Mouse (Mus musculus) lung, postnatal 0 days (tissue): ENCODE measurements around the gene Acta2. TPM values are rescaled to one million over a fixed set of nuclear protein-coding genes. Genes with fewer than 3 reads are reported as not detected.
A peak's percentile ranks its signal among the peaks of the same experiment; 100 is the strongest.

ENCODE experiments used
- ATAC-seq: fragments of 200-750 bp; cut with Nextera tagmentation; 2 replicates; pipeline ENCODE4 v1.8.0; 2017; ENCODE audit warnings: moderate library complexity
- DNase-seq: peaks from one replicate; pipeline ENCODE4 v3.0.0-alpha.2; 2016; ENCODE audit warnings: low spot score
- H3K27ac ChIP-seq: fragments of 300-500 bp; sonication (generic); 2 replicates; pipeline ENCODE4 v1.5.1; 2014; ENCODE audit warnings: antibody characterized with exemption, mild to moderate bottlenecking, low read length, mixed read lengths
- H3K27me3 ChIP-seq: fragments of 300-500 bp; sonication (generic); replicated peaks from 2 replicates; pipeline ENCODE4 v1.6.1; 2014; ENCODE audit warnings: low read length, mixed read lengths; ENCODE audit not compliant: insufficient read depth
- H3K36me3 ChIP-seq: fragments of 300-500 bp; sonication (generic); 2 replicates; pipeline ENCODE4 v1.6.1; 2014; ENCODE audit warnings: low read length, mixed read lengths; ENCODE audit not compliant: insufficient read depth
- H3K4me1 ChIP-seq: fragments of 300-500 bp; sonication (generic); 2 replicates; pipeline ENCODE4 v1.6.1; 2014; ENCODE audit warnings: antibody characterized with exemption, low read depth, low read length, mixed read lengths; ENCODE audit not compliant: insufficient read depth
- H3K4me2 ChIP-seq: fragments of 300-500 bp; sonication (generic); replicated peaks from 2 replicates; pipeline ENCODE4 v1.6.1; 2014; ENCODE audit warnings: low read depth, mild to moderate bottlenecking, low read length, moderate library complexity, mixed read lengths
- H3K4me3 ChIP-seq: fragments of 300-500 bp; sonication (generic); 2 replicates; pipeline ENCODE4 v1.5.1; 2014; ENCODE audit warnings: low read depth, low read length
- H3K9ac ChIP-seq: fragments of 300-500 bp; sonication (generic); replicated peaks from 2 replicates; pipeline ENCODE4 v1.6.1; 2014; ENCODE audit warnings: low read depth, mild to moderate bottlenecking
- H3K9me3 ChIP-seq: fragments of 300-500 bp; sonication (generic); 2 replicates; pipeline ENCODE4 v1.6.1; 2016; ENCODE audit warnings: low read length, mixed read lengths
- CTCF ChIP-seq: IDR thresholded peaks from 2 replicates; pipeline ENCODE4 v1.5.1; 2016; ENCODE audit warnings: antibody characterized with exemption, mild to moderate bottlenecking
- EP300 ChIP-seq: IDR thresholded peaks from 2 replicates; pipeline ENCODE4 v1.6.1; 2016; ENCODE audit warnings: antibody characterized with exemption, mild to moderate bottlenecking, control low read depth
- WGBS: fragments of 180-500 bp; shearing (Covaris S2); extraction: QIAGEN DNeasy Blood & Tissue Kit; methylation state at CpG from one replicate; pipeline ENCODE4 v1.1.7; 2014; 5-methylcytosine and 5-hydroxymethylcytosine counted together
- polyA plus RNA-seq: library from polyadenylated mRNA; unstranded; fragments of >200 nt; fragmentation: Nextera tagmentation; extraction: Ambion mirVana; gene quantifications from 2 replicates; pipeline ENCODE4 v1.2.1, GENCODE M21; 2015

Acta2 gene
- polyA plus RNA-seq, 1 experiment from 2014 or later, result 293 TPM

DNA sequence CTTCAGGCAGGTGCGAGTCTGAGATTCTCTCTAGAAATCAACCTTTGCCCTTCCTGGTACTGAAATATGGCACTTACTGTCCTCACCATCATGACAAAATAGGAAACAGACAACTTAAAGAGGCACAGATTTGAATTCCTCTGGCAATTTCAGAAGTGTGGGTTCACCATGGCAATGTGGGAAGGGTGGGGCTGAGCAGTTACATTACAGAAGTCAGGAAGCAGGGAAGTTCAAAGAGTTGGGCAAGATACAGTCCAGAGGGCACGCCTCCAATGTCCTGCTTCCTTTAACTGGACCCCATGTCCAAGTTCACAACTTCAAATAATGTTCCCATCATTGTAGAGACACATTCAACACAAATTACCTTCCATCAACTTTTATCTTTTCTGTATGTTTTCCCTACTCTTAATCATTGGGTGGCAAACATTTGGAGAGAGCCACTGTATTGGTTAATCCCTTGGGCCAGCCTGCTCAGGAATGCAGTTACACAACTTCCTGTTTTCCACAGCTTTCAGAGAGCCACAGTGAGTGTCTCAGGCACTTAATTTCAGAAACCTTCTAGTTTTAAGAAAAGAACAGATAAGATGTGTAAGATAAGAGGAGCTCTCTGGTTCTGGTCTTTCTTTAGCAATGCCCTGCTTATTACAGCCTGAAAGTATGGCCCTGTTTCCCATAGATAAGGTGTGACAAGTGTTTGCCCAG, 7.0 kb upstream of the Acta2 start:
- WGBS, result 49% methylated on average over 2 of the region's 2 CpGs
- no peak overlapping the region for H3K9ac ChIP-seq
- no peak overlapping the region for H3K4me3 ChIP-seq
- H3K27ac ChIP-seq, result peak overlapping the region; percentile 33
- no peaks in the 10 kb centered on the region for H3K27me3 ChIP-seq
- no peaks in the 10 kb centered on the region for H3K9me3 ChIP-seq
- ATAC-seq (peak; percentile 83), DNase-seq (peak; percentile 60)
- peaks cover 7% of the 10 kb centered on the region; the same call in 1 of the 2 replicates for H3K4me1 ChIP-seq
- no peak overlapping the region for H3K4me2 ChIP-seq
- TF ChIP-seq CTCF (no peak), EP300 (no peak; the same call in 1 of the 2 replicates)
- no peaks in the 10 kb centered on the region for H3K36me3 ChIP-seq

DNA sequence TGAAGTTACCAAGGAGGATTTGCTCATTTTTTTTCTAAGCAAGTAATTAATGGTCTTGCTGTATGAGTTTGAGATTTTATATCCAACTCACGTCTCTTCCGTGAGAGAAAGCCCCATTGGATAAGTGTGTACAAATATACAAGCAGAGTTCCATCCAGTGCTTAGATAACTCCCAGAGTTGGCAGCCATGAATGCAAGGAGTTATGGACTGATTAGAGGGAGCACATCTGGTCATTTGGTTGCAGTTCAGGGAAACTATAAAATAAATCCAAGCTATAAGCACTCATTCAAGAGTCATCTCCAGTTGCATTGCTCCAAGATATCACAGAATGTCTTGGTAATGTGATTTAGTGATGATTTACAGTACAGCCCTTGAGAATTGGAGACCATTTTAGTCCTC, 1.5 kb upstream of the Acta2 start:
- H3K9ac ChIP-seq, result no peak overlapping the region
- WGBS, result 68% methylated on average over 2 of the region's 2 CpGs
- H3K27ac ChIP-seq, result no peak overlapping the region
- peaks cover 5% of the 10 kb centered on the region; the same call in 1 of the 2 replicates for H3K4me1 ChIP-seq
- H3K9me3 ChIP-seq, result no peaks in the 10 kb centered on the region
- TF ChIP-seq EP300 (no peak), CTCF (no peak)
- H3K4me3 ChIP-seq, result no peak overlapping the region
- no peak overlapping the region for H3K4me2 ChIP-seq
- peak; percentile 33 for DNase-seq
- no peak for ATAC-seq
- H3K27me3 ChIP-seq, result no peaks in the 10 kb centered on the region
- H3K36me3 ChIP-seq, result no peaks in the 10 kb centered on the region

DNA sequence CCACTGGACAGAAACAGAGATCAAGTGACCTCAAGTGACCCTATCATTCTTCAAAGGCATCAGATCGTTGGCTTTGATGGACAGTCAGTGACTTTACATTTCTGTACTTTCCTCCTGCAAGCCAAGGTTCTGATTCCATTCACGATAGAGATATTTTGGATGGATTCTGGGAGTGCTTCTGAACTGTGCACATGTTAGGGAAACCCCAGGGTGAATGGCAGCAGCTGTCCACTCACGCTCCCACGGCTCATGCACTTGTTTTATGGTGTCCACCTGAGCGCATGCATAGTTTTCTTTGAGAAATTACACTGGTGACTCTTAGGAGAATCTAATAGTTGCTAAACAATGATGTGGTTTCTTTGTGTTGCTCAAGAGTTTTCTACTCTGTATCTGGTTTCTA, 759 bp upstream of the Acta2 start:
- 70% methylated on average over 5 of the region's 5 CpGs for WGBS
- no peak overlapping the region for H3K4me2 ChIP-seq
- H3K4me3 ChIP-seq, result no peak overlapping the region
- H3K36me3 ChIP-seq, result no peaks in the 10 kb centered on the region
- DNase-seq (no peak), ATAC-seq (no peak)
- H3K27ac ChIP-seq, result no peak overlapping the region
- no peak for TF ChIP-seq CTCF
- no peak for TF ChIP-seq EP300
- H3K27me3 ChIP-seq, result no peaks in the 10 kb centered on the region
- no peak overlapping the region for H3K9ac ChIP-seq
- peaks cover 5% of the 10 kb centered on the region; the same call in 1 of the 2 replicates for H3K4me1 ChIP-seq
- H3K9me3 ChIP-seq, result no peaks in the 10 kb centered on the region

DNA sequence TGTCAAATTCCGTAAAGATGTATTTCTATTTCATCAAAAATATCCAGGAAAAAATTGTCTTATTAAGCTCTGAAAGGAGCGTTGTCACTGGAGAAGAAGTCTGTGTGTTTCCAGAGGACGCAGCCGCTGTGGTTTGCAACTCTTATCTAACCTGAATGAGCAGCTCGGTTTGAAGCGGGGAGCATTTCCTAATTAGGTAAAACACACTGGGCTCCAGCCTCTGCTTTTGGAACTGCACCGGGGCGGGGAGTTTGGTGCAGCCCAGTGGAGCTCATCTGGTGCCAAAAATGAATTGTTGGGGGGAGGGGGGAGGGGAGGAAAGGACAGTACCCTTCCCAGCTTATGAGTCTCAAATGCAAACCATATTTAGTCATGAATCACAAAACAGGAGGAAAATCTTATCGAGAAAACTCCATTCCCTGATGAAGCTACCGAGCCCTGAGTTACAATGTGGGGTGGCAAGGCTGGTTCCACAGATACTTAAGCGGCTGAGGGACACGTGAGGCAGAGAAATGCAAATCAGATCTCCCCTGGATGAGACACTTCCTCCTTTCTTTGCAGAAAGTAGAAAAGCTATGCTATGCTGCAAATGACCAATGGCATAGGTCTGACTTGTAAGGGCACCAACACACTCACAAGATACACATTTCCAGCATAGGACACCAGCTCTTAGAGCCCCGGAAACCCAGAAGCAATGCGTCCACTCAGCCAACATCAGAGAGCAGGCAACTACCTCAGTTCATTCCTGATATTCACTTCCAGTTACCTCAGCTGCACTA, 1.1 kb downstream of the Acta2 start:
- no peaks in the 10 kb centered on the region for H3K27me3 ChIP-seq
- no peaks in the 10 kb centered on the region for H3K36me3 ChIP-seq
- peak; percentile 37 for DNase-seq
- peak overlapping the region; percentile 23; the same call in 1 of the 2 replicates for H3K27ac ChIP-seq
- ATAC-seq, result peak; percentile 19; the same call in 1 of the 2 replicates
- peaks cover 5% of the 10 kb centered on the region; the same call in 1 of the 2 replicates for H3K4me1 ChIP-seq
- peak overlapping the region; percentile 42 for H3K4me2 ChIP-seq
- H3K4me3 ChIP-seq, result peak overlapping the region; percentile 21
- 20% methylated on average over 14 of the region's 14 CpGs for WGBS
- no peaks in the 10 kb centered on the region for H3K9me3 ChIP-seq
- H3K9ac ChIP-seq, result no peak overlapping the region
- TF ChIP-seq CTCF, result no peak
- TF ChIP-seq EP300, result no peak

DNA sequence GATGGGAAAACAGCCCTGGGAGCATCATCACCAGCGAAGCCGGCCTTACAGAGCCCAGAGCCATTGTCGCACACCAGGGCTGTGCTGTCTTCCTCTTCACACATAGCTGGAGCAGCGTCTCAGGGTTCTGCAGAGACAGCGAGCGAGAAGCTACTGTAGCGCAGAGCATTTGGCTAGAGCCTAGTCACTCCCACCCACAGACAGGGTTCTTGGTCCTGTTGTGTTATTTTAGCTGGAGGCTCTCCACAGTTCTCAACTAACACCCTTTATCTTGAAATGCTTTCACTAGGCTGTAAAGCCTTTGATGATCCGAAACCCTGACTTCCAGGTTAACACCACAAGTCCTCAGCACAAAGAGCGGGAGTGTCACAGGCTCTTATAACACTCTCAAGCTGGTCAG, 2.9 kb downstream of the Acta2 start:
- Histone ChIP-seq H3K4me3 (no peak overlapping the region), H3K9ac (no peak overlapping the region), H3K4me1 (peaks cover 5% of the 10 kb centered on the region; the same call in 1 of the 2 replicates), H3K4me2 (0 out of 2 replicates have a peak overlapping the region, but pooled peaks have one; percentile 0), H3K27me3 (no peaks in the 10 kb centered on the region), H3K27ac (no peak overlapping the region), H3K36me3 (no peaks in the 10 kb centered on the region), H3K9me3 (no peaks in the 10 kb centered on the region)
- WGBS, result 61% methylated on average over 9 of the region's 9 CpGs
- no peak for TF ChIP-seq EP300
- no peak for TF ChIP-seq CTCF
- DNase-seq (no peak), ATAC-seq (no peak)

DNA sequence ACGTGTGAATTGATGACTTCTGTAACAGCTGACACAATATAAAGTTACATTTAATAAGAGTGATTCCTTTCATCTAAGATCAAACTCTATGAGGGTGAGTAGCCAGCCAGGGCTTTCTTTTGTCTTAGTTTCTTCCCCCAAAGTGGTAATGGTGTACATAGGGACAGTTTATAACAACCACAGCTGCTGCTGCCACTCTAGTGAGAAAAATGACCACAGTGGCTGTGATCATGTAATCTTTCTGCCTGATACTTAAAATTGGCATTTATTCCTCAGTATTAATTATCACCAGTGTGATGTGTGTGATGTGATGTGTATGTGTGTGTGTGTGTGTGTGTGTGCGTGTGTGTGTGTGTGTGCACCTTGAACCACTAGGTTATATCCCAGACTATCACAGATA, 3.5 kb downstream of the Acta2 start:
- Histone ChIP-seq H3K27ac (no peak overlapping the region), H3K27me3 (no peaks in the 10 kb centered on the region), H3K36me3 (no peaks in the 10 kb centered on the region), H3K4me1 (peaks cover 5% of the 10 kb centered on the region; the same call in 1 of the 2 replicates), H3K9me3 (no peaks in the 10 kb centered on the region), H3K4me3 (no peak overlapping the region), H3K4me2 (no peak overlapping the region), H3K9ac (no peak overlapping the region)
- WGBS, result 67% methylated on average over 2 of the region's 2 CpGs
- no peak for TF ChIP-seq CTCF
- no peak for TF ChIP-seq EP300
- ATAC-seq (no peak), DNase-seq (no peak)
